Mouse (Mus musculus): Measurements from ENCODE around the gene Map2. TPM values are rescaled to one million over a fixed set of nuclear protein-coding genes. Genes with fewer than 3 reads are reported as not detected.

Map2 gene
- total and polyA plus RNA-seq, 2 experiments from 2014 or later: 341 to 1,392 TPM

- Histone ChIP-seq H3K27ac (ENCODE audit: low read depth, low read length) (no peak overlapping the region), H3K36me3 (ENCODE audit: insufficient read depth, low read length) (no peaks in the 10 kb centered on the region), H3K9ac (replicated peaks; ENCODE audit: low read length, poor library complexity, severe bottlenecking) (no peak overlapping the region), H3K4me1 (ENCODE audit: insufficient read depth, low read length) (peaks cover 3% of the 10 kb centered on the region; the same call in 1 of the 2 replicates), H3K4me3 (ENCODE audit: low read depth, low read length) (no peak overlapping the region), H3K9me3 (ENCODE audit: low read length) (no peaks in the 10 kb centered on the region), H3K4me2 (ENCODE audit: low read depth, low read length, poor library complexity, severe bottlenecking) (no peak overlapping the region), H3K27me3 (ENCODE audit: insufficient read depth, low read length) (no peaks in the 10 kb centered on the region)
- TF ChIP-seq CTCF (IDR thresholded peaks at IDR 0.05): no peak
- WGBS: 65% methylated on average over 3 of the region's 3 CpGs
- ATAC-seq (ENCODE audit: low FRiP score): no peak
- DNase-seq (ENCODE audit: low spot score): no peak
These were observed 31.8 kb downstream of the Map2 start for GRCm38 (mm10) chr1:66206904-66207303.

GRCm38 (mm10) chr1:66211074-66211791 lies 36.2 kb downstream of the Map2 start:
- DNase-seq (ENCODE audit: low spot score) (peak; percentile 62), ATAC-seq (ENCODE audit: low FRiP score) (no peak)
- Histone ChIP-seq H3K9ac (replicated peaks; ENCODE audit: low read length, poor library complexity, severe bottlenecking) (no peak overlapping the region), H3K4me2 (ENCODE audit: low read depth, low read length, poor library complexity, severe bottlenecking) (no peak overlapping the region), H3K27me3 (ENCODE audit: insufficient read depth, low read length) (no peaks in the 10 kb centered on the region), H3K4me1 (ENCODE audit: insufficient read depth, low read length) (no peaks in the 10 kb centered on the region), H3K9me3 (ENCODE audit: low read length) (no peaks in the 10 kb centered on the region), H3K27ac (ENCODE audit: low read depth, low read length) (no peak overlapping the region), H3K4me3 (ENCODE audit: low read depth, low read length) (no peak overlapping the region), H3K36me3 (ENCODE audit: insufficient read depth, low read length) (no peaks in the 10 kb centered on the region)
- WGBS: 64% methylated on average over 7 of the region's 7 CpGs
- no peak for TF ChIP-seq CTCF (IDR thresholded peaks at IDR 0.05)

GRCm38 (mm10) chr1:66221497-66221896 lies 46.4 kb downstream of the Map2 start:
- H3K9ac ChIP-seq (replicated peaks; ENCODE audit: low read length, poor library complexity, severe bottlenecking): no peak overlapping the region
- H3K4me3 ChIP-seq (ENCODE audit: low read depth, low read length): no peak overlapping the region
- 39% methylated on average over 4 of the region's 4 CpGs for WGBS
- no peak for TF ChIP-seq CTCF (IDR thresholded peaks at IDR 0.05)
- ATAC-seq (ENCODE audit: low FRiP score) (no peak), DNase-seq (ENCODE audit: low spot score) (peak; percentile 67)
- H3K4me1 ChIP-seq (ENCODE audit: insufficient read depth, low read length): 0 out of 2 replicates have a peak, but pooled peaks cover 2% of the 10 kb centered on the region
- no peak overlapping the region for H3K4me2 ChIP-seq (ENCODE audit: low read depth, low read length, poor library complexity, severe bottlenecking)
- no peaks in the 10 kb centered on the region for H3K9me3 ChIP-seq (ENCODE audit: low read length)
- no peaks in the 10 kb centered on the region for H3K27me3 ChIP-seq (ENCODE audit: insufficient read depth, low read length)
- no peak overlapping the region for H3K27ac ChIP-seq (ENCODE audit: low read depth, low read length)
- no peaks in the 10 kb centered on the region for H3K36me3 ChIP-seq (ENCODE audit: insufficient read depth, low read length)

- peak; percentile 47 for DNase-seq (ENCODE audit: low spot score)
These were observed 48.3 kb downstream of the Map2 start for GRCm38 (mm10) chr1:66223331-66223730.

GRCm38 (mm10) chr1:66226372-66227368 lies 51.6 kb downstream of the Map2 start:
- Histone ChIP-seq H3K9me3 (ENCODE audit: low read length) (no peaks in the 10 kb centered on the region), H3K27me3 (ENCODE audit: insufficient read depth, low read length) (no peaks in the 10 kb centered on the region), H3K4me2 (ENCODE audit: low read depth, low read length, poor library complexity, severe bottlenecking) (no peak overlapping the region), H3K4me1 (ENCODE audit: insufficient read depth, low read length) (0 out of 2 replicates have a peak, but pooled peaks cover 2% of the 10 kb centered on the region), H3K36me3 (ENCODE audit: insufficient read depth, low read length) (no peaks in the 10 kb centered on the region), H3K4me3 (ENCODE audit: low read depth, low read length) (no peak overlapping the region), H3K27ac (ENCODE audit: low read depth, low read length) (peak overlapping the region; percentile 18; the same call in 1 of the 2 replicates), H3K9ac (replicated peaks; ENCODE audit: low read length, poor library complexity, severe bottlenecking) (no peak overlapping the region)
- DNase-seq (ENCODE audit: low spot score) (peak; percentile 82), ATAC-seq (ENCODE audit: low FRiP score) (peak; percentile 58; the same call in 1 of the 2 replicates)
- 44% methylated on average over 7 of the region's 7 CpGs for WGBS
- TF ChIP-seq CTCF (IDR thresholded peaks at IDR 0.05): no peak

More at GRCm38 (mm10) chr1:66223331-66223730, 48.3 kb downstream of the Map2 start:
- 10% methylated on average over 1 of the region's 1 CpGs for WGBS
- Histone ChIP-seq H3K4me3 (ENCODE audit: low read depth, low read length) (no peak overlapping the region), H3K4me2 (ENCODE audit: low read depth, low read length, poor library complexity, severe bottlenecking) (no peak overlapping the region), H3K9ac (replicated peaks; ENCODE audit: low read length, poor library complexity, severe bottlenecking) (no peak overlapping the region), H3K36me3 (ENCODE audit: insufficient read depth, low read length) (no peaks in the 10 kb centered on the region), H3K27ac (ENCODE audit: low read depth, low read length) (no peak overlapping the region), H3K4me1 (ENCODE audit: insufficient read depth, low read length) (0 out of 2 replicates have a peak, but pooled peaks cover 2% of the 10 kb centered on the region), H3K27me3 (ENCODE audit: insufficient read depth, low read length) (no peaks in the 10 kb centered on the region), H3K9me3 (ENCODE audit: low read length) (no peaks in the 10 kb centered on the region)
- ATAC-seq (ENCODE audit: low FRiP score): no peak
- no peak for TF ChIP-seq CTCF (IDR thresholded peaks at IDR 0.05)
